Mouse (Mus musculus): Measurements from ENCODE around the gene Dock7. TPM values are rescaled to one million over a fixed set of nuclear protein-coding genes. Genes with fewer than 3 reads are reported as not detected.

Gene Dock7
- polyA plus RNA-seq, 1 experiment from 2014 or later: 20.1 TPM

Other genes starting within 250 kb of the Dock7 start
- gene Usp1, start 197.1 kb downstream of the Dock7 start, polyA plus RNA-seq (2015; fragmentation: Nextera tagmentation; extraction: Ambion mirVana): 39.8 and 44.9 TPM in 2 replicates
- 0.69 and 1.2 TPM in 2 replicates for gene Angptl3, start 90.0 kb downstream of the Dock7 start, polyA plus RNA-seq (2015; fragmentation: Nextera tagmentation; extraction: Ambion mirVana)
- 8.7 and 9.1 TPM in 2 replicates for gene Atg4c, start 73.0 kb upstream of the Dock7 start, polyA plus RNA-seq (2015; fragmentation: Nextera tagmentation; extraction: Ambion mirVana)
- gene Gm12689, start 175.0 kb upstream of the Dock7 start, polyA plus RNA-seq (2015; fragmentation: Nextera tagmentation; extraction: Ambion mirVana): not detected in 2 replicates